Mouse (Mus musculus) limb, embryonic 15.5 days (tissue): Measurements from ENCODE around the gene Mphosph6. TPM values are rescaled to one million over a fixed set of nuclear protein-coding genes. Genes with fewer than 3 reads are reported as not detected.

Experiments
- ATAC-seq: fragments of 200-750 bp; cut with Nextera tagmentation; 2 replicates; pipeline ENCODE4 v1.8.0; 2017; ENCODE audit warnings: low read depth, moderate TSS enrichment; ENCODE audit not compliant: insufficient number of reproducible peaks, low FRiP score, low TSS enrichment
- H3K27ac ChIP-seq: fragments of 300-500 bp; sonication (generic); 2 replicates; pipeline ENCODE4 v1.5.1; 2015; ENCODE audit warnings: moderate library complexity, mild to moderate bottlenecking, inconsistent platforms
- H3K27me3 ChIP-seq: fragments of 300-500 bp; sonication (generic); 2 replicates; pipeline ENCODE4 v1.6.1; 2015; ENCODE audit warnings: inconsistent platforms
- H3K36me3 ChIP-seq: fragments of 300-500 bp; sonication (generic); 2 replicates; pipeline ENCODE4 v1.6.1; 2015; ENCODE audit warnings: inconsistent platforms
- H3K4me1 ChIP-seq: fragments of 300-500 bp; sonication (generic); 2 replicates; pipeline ENCODE4 v1.6.1; 2015; ENCODE audit warnings: inconsistent platforms
- H3K4me2 ChIP-seq: fragments of 300-500 bp; sonication (generic); 2 replicates; pipeline ENCODE4 v1.6.1; 2015; ENCODE audit warnings: mild to moderate bottlenecking, inconsistent platforms
- H3K4me3 ChIP-seq: fragments of 300-500 bp; sonication (generic); 2 replicates; pipeline ENCODE4 v1.5.1; 2015; ENCODE audit warnings: mild to moderate bottlenecking, inconsistent platforms
- H3K9ac ChIP-seq: fragments of 300-500 bp; sonication (generic); 2 replicates; pipeline ENCODE4 v1.6.1; 2015; ENCODE audit warnings: inconsistent platforms
- H3K9me3 ChIP-seq: fragments of 300-500 bp; sonication (generic); 2 replicates; pipeline ENCODE4 v1.6.1; 2016; ENCODE audit warnings: inconsistent platforms
- WGBS: fragments of 180-500 bp; shearing (Covaris S2); methylation state at CpG from one replicate; pipeline ENCODE4 v1.1.7; 2015; 5-methylcytosine and 5-hydroxymethylcytosine counted together
- polyA plus RNA-seq: library from polyadenylated mRNA; unstranded; fragments of >200 nt; fragmentation: Nextera tagmentation; extraction: Ambion mirVana; gene quantifications from 2 replicates; pipeline ENCODE4 v1.2.1, GENCODE M21; 2015

Mphosph6 gene
- polyA plus RNA-seq, 1 experiment from 2014 or later, result 56.7 TPM

DNA sequence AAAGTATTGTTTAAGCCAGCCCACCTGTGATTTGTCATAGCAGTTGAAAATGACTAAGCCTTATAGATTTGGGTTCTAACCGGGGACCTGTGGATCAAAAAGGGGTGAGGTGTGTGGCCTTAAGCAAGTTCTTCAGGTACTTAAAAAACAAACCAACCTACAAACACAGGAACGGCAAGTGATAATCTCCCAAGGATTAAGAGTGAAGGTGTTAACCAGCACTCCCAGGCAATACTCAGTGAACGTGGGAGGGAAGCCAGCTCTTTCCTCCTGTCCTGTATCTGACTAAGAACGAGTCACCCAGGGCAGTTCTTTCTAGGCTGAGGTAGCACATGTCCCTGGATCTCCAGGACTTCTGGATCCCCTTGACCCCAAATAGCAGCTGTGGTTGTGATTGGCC lies 37.1 kb downstream of the Mphosph6 start:
- no peak for ATAC-seq
- Histone ChIP-seq H3K27me3 (no peaks in the 10 kb centered on the region), H3K4me2 (no peak overlapping the region), H3K9ac (no peak overlapping the region), H3K36me3 (no peaks in the 10 kb centered on the region), H3K27ac (no peak overlapping the region), H3K4me1 (no peaks in the 10 kb centered on the region), H3K9me3 (no peaks in the 10 kb centered on the region), H3K4me3 (no peak overlapping the region)
- WGBS, result 55% methylated on average over 4 of the region's 4 CpGs

GRCm38 (mm10) chr8:117762776-117763175 lies 39.0 kb downstream of the Mphosph6 start:
- H3K27me3 ChIP-seq, result no peaks in the 10 kb centered on the region
- no peak overlapping the region for H3K4me3 ChIP-seq
- WGBS, result 82% methylated on average over 6 of the region's 6 CpGs
- H3K36me3 ChIP-seq, result no peaks in the 10 kb centered on the region
- no peaks in the 10 kb centered on the region for H3K9me3 ChIP-seq
- no peak overlapping the region for H3K9ac ChIP-seq
- no peak overlapping the region for H3K27ac ChIP-seq
- no peaks in the 10 kb centered on the region for H3K4me1 ChIP-seq
- no peak for ATAC-seq
- H3K4me2 ChIP-seq, result no peak overlapping the region

DNA sequence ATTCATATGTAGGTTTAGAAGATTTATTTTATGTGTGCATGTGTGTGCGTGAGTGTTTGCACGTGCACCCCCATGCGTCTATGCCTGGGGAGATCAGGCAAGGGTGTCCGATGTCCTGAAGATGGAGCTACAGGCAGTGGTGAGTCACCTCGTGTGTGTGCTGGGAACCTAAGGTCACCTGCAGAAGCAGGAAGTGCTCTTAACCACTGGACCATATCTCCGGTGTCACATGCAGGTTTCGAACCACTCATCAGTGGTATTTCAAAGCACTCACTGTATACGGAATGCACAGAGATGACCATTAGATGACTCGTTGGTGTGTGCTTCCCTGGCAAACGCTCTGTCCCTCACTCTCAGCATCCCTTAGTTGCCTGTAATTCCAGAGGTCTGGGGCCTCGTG lies 43.8 kb downstream of the Mphosph6 start:
- no peaks in the 10 kb centered on the region for H3K4me1 ChIP-seq
- no peak overlapping the region for H3K4me2 ChIP-seq
- H3K36me3 ChIP-seq, result no peaks in the 10 kb centered on the region
- H3K4me3 ChIP-seq, result no peak overlapping the region
- ATAC-seq, result no peak
- H3K27me3 ChIP-seq, result no peaks in the 10 kb centered on the region
- H3K9ac ChIP-seq, result no peak overlapping the region
- H3K27ac ChIP-seq, result no peak overlapping the region
- 74% methylated on average over 11 of the region's 11 CpGs for WGBS
- H3K9me3 ChIP-seq, result no peaks in the 10 kb centered on the region

DNA sequence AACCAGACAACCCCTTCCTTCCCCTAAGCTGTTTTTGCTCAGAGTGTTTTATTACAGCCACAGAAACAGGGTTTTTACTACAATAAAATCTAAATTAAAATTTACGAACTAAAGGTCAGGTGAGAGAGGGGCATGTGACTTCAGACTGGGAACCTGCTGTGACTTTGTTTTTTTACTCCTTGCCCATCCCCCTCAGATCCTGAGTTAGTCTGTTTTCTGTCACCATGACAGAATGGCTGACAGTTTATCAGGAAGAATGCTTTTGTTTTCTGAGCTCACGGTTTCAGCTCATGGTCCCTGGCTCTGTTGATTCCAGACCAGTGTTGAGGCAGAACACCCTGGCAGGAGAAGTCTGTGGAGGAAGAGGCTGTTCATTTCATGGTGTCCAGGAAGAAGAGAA lies 52.3 kb downstream of the Mphosph6 start:
- Histone ChIP-seq H3K4me2 (no peak overlapping the region), H3K4me3 (no peak overlapping the region)
- WGBS, result 36% methylated on average over 2 of the region's 2 CpGs

DNA sequence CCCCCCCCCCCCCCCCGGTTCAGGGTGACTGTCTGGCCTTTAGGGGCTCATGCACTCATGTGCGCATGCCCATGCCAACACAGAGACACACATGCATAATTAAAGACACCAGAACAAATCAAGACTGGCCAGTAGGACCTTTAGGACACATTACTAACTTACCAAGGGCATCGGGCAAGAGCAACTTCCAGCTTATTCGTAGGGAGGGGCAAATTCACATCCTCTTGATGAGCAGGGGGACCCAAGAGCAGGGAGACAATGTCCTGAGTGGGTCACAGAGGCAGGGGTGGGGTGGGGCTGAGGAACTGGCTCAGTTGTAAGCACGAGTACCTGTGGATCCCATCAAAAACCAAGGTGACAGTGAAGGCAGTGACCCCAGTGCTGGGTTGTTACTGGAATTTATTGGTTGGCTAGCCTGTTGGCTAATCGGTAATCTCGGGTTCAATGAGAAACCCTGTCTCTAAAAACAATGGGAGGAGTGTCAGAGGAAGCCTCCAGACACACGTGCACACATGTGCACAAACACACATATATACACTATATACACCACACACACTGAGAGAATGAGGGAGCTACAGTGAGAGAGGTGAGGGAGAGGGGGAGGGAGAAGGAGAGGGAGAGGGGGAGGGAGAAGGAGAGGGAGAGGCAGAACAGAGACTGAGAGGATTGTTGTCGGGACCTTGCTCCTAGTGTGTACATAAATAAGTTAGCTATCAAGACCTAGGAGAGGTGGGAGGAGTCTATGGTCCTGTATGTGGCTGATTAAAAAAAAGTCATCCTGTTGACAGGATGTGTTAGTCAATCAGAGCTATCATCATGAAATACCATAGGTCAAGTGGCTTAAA lies 53.6 kb downstream of the Mphosph6 start:
- H3K9me3 ChIP-seq, result no peaks in the 10 kb centered on the region

More for the DNA sequence above, 52.3 kb downstream of the Mphosph6 start:
- Histone ChIP-seq H3K27ac (no peak overlapping the region), H3K36me3 (no peaks in the 10 kb centered on the region), H3K9me3 (no peaks in the 10 kb centered on the region), H3K4me1 (no peaks in the 10 kb centered on the region), H3K27me3 (no peaks in the 10 kb centered on the region), H3K9ac (no peak overlapping the region)
- ATAC-seq, result no peak

DNA sequence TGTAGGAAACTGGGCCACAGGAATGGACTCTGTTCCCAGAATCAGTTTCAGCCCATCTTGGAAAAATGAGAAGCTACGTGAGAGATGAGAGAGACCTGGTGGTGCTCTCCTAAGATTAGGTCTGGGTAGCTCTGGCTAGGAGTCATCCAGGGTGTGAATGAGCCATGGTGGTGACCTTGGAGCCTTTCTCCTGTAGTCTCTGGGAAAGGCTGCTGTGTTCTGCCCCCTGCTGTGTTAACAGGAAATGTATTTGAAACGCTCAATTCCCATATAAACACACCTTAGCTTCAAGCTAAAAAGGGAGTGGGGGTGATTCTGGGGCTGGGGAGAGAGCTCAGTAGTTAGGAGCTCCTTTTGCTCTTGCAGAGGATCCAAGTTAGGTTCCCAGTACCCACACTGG lies 54.3 kb downstream of the Mphosph6 start:
- no peak for ATAC-seq
- no peak overlapping the region for H3K4me2 ChIP-seq
- WGBS, result 27% methylated on average over 2 of the region's 2 CpGs

More for the DNA sequence above, 53.6 kb downstream of the Mphosph6 start:
- Histone ChIP-seq H3K4me2 (no peak overlapping the region), H3K4me1 (no peaks in the 10 kb centered on the region), H3K27ac (no peak overlapping the region), H3K36me3 (no peaks in the 10 kb centered on the region), H3K4me3 (no peak overlapping the region), H3K27me3 (no peaks in the 10 kb centered on the region), H3K9ac (no peak overlapping the region)
- ATAC-seq, result no peak
- 75% methylated on average over 8 of the region's 9 CpGs for WGBS

DNA sequence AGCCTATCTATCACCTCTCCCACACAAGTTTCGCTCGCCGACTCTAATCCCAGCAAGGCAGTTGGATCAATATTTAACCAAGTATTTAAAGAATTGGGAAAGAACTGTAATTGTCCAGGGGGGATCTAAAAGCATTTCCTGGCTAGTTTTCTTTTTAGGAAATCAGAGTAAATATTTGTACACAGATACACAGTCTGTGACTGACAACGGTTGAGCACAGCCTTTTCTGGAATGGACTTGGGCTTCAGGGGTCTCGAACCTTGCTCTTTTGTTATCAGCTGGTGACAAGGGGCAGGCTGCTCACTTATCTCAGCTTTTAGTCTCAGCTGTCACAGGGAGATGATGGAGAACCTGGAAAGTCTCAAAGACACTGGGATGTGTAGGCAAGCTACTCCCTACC lies 55.1 kb downstream of the Mphosph6 start:
- no peaks in the 10 kb centered on the region for H3K36me3 ChIP-seq
- no peak overlapping the region for H3K27ac ChIP-seq
- no peak overlapping the region for H3K4me3 ChIP-seq
- no peaks in the 10 kb centered on the region for H3K9me3 ChIP-seq
- H3K4me2 ChIP-seq, result no peak overlapping the region
- H3K9ac ChIP-seq, result no peak overlapping the region
- no peak for ATAC-seq
- no peaks in the 10 kb centered on the region for H3K27me3 ChIP-seq
- 94% methylated on average over 5 of the region's 5 CpGs for whole genome bisulfite sequencing
- no peaks in the 10 kb centered on the region for H3K4me1 ChIP-seq

More for the DNA sequence above, 54.3 kb downstream of the Mphosph6 start:
- no peak overlapping the region for H3K9ac ChIP-seq
- H3K27ac ChIP-seq, result no peak overlapping the region
- no peaks in the 10 kb centered on the region for H3K4me1 ChIP-seq
- no peak overlapping the region for H3K4me3 ChIP-seq
- H3K9me3 ChIP-seq, result no peaks in the 10 kb centered on the region
- no peaks in the 10 kb centered on the region for H3K27me3 ChIP-seq
- H3K36me3 ChIP-seq, result no peaks in the 10 kb centered on the region

DNA sequence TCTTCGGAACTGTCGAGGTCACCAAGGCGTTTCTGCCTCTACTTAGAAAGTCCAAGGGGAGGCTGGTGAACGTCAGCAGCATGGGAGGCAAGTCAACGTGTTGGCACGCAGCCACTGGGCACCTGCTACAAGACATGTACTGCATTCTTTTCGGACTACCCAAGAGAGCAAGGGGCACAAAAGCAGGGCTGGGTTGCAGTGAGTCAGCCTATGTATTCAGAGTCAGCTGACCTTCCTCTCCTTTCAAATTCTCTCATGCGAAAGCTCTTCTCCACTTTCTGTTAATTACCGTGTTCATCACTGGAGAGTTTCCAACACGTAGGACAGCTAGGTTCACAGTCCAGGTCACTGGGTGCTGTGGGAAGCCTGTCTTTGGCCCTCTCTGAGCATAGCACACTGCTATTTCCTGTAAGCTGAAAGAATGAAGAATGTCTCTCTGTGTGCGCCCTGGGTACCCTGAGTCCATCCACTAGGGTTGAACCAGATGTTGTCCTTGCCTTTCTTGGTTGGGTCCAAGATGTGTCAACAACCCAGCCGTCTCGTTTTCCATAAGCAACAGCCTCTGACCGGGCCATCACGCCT lies 59.2 kb downstream of the Mphosph6 start:
- Histone ChIP-seq H3K9ac (no peak overlapping the region), H3K27me3 (no peaks in the 10 kb centered on the region), H3K9me3 (no peaks in the 10 kb centered on the region), H3K4me2 (no peak overlapping the region), H3K4me3 (no peak overlapping the region), H3K4me1 (no peaks in the 10 kb centered on the region), H3K27ac (no peak overlapping the region), H3K36me3 (no peaks in the 10 kb centered on the region)
- 82% methylated on average over 15 of the region's 15 CpGs for WGBS
- no peak for ATAC-seq

Other genes with a start within 250 kb of the Mphosph6 start
- gene Sdr42e1, start 128.3 kb downstream of the Mphosph6 start, polyA plus RNA-seq, result 15.6 and 17.5 TPM in 2 replicates
- 1.8 and 2.7 TPM in 2 replicates for gene Hsd17b2, start 100.0 kb downstream of the Mphosph6 start, polyA plus RNA-seq